Mouse (Mus musculus): ENCODE data around the gene Clk1. TPM values are rescaled to one million over a fixed set of nuclear protein-coding genes. Genes with fewer than 3 reads are reported as not detected.

The Clk1 gene
- total RNA-seq (2022): 10 to 100 TPM; 35.5 to 62.3 (median 46.7) TPM

GRCm38 (mm10) chr1:58423371-58424248 is at the start of gene Clk1:
Clk1 (minus strand) TSS chr1:58424066.
- DNase-seq (ENCODE audit: low spot score): peak; percentile 99

GRCm38 (mm10) chr1:58465561-58465960 is 41.7 kb upstream of the Clk1 start:
- DNase-seq (ENCODE audit: low spot score): no peak

GRCm38 (mm10) chr1:58465042-58465441 is 41.2 kb upstream of the Clk1 start:
- no peak for DNase-seq (ENCODE audit: low spot score)

- DNase-seq (ENCODE audit: low spot score): no peak
Observed at GRCm38 (mm10) chr1:58463935-58464334, 40.1 kb upstream of the Clk1 start.

GRCm38 (mm10) chr1:58460566-58460965 is 36.7 kb upstream of the Clk1 start:
- no peak for DNase-seq (ENCODE audit: low spot score)

GRCm38 (mm10) chr1:58458867-58459266 is 35.0 kb upstream of the Clk1 start:
- no peak for DNase-seq (ENCODE audit: low spot score)

GRCm38 (mm10) chr1:58458175-58458574 is 34.3 kb upstream of the Clk1 start:
- DNase-seq (ENCODE audit: low spot score): no peak

- DNase-seq (ENCODE audit: low spot score): no peak
Observed at GRCm38 (mm10) chr1:58454316-58454715, 30.4 kb upstream of the Clk1 start.

- DNase-seq (ENCODE audit: low spot score): no peak
Observed at GRCm38 (mm10) chr1:58448396-58448795, 24.5 kb upstream of the Clk1 start.

GRCm38 (mm10) chr1:58447766-58448165 is 23.9 kb upstream of the Clk1 start:
- DNase-seq (ENCODE audit: low spot score): no peak

- no peak for DNase-seq (ENCODE audit: low spot score)
Observed at GRCm38 (mm10) chr1:58445861-58446260, 22.0 kb upstream of the Clk1 start.

- peak; percentile 86 for DNase-seq (ENCODE audit: low spot score)
Observed at GRCm38 (mm10) chr1:58445143-58445722, 21.4 kb upstream of the Clk1 start, which contains the start of the genes Nif3l1 and Ppil3. Nif3l1 (plus strand) TSS chr1:58445151. Ppil3 (minus strand) TSS chr1:58445486.

GRCm38 (mm10) chr1:58444691-58445090 is 20.8 kb upstream of the Clk1 start:
- DNase-seq (ENCODE audit: low spot score): no peak

- DNase-seq (ENCODE audit: low spot score): no peak
Observed at GRCm38 (mm10) chr1:58424551-58424950, 685 bp upstream of the Clk1 start.

GRCm38 (mm10) chr1:58422879-58423278 is 987 bp downstream of the Clk1 start:
- DNase-seq (ENCODE audit: low spot score): peak; percentile 71

GRCm38 (mm10) chr1:58420961-58421360 is 2.9 kb downstream of the Clk1 start:
- no peak for DNase-seq (ENCODE audit: low spot score)

GRCm38 (mm10) chr1:58420032-58420431 is 3.8 kb downstream of the Clk1 start:
- DNase-seq (ENCODE audit: low spot score): no peak

- DNase-seq (ENCODE audit: low spot score): no peak
Observed at GRCm38 (mm10) chr1:58416048-58416447, 7.8 kb downstream of the Clk1 start.

GRCm38 (mm10) chr1:58415442-58415841 is 8.4 kb downstream of the Clk1 start:
- no peak for DNase-seq (ENCODE audit: low spot score)

GRCm38 (mm10) chr1:58410776-58411175 is 13.1 kb downstream of the Clk1 start:
- no peak for DNase-seq (ENCODE audit: low spot score)

- no peak for DNase-seq (ENCODE audit: low spot score)
Observed at GRCm38 (mm10) chr1:58410198-58410588, 13.7 kb downstream of the Clk1 start.

- no peak for DNase-seq (ENCODE audit: low spot score)
Observed at GRCm38 (mm10) chr1:58409553-58410197, 14.2 kb downstream of the Clk1 start.
